Mouse (Mus musculus) stomach, postnatal 0 days (tissue): Measurements from ENCODE around the gene Arid1b.

ENCODE experiments used
- CTCF ChIP-seq: IDR thresholded peaks from 2 replicates; pipeline ENCODE4 v1.5.1; 2016; ENCODE audit warnings: antibody characterized with exemption, low read depth, mild to moderate bottlenecking, moderate library complexity
- EP300 ChIP-seq: optimal IDR thresholded peaks from 2 replicates; pipeline ENCODE3; 2016; ENCODE audit warnings: antibody characterized with exemption

GRCm38 (mm10) chr17:5023745-5024144 is 29.6 kb downstream of the Arid1b start:
- TF ChIP-seq CTCF (no peak), EP300 (no peak)
